Mouse (Mus musculus) T-helper 17 cell (primary cell): Measurements from ENCODE around the gene Asphd2.

Experiments
- in situ Hi-C, 2 experiments: fragments of 300-600 bp; cut with MboI, MseI; formaldehyde crosslinking; loops; 1 replicate in 1 of 2; 2 replicates in 1 of 2; pipeline ENCODE4 v1.15.1; 2025; ENCODE audit warnings: high pct_unique_total_duplicates in 2 of 2

The Asphd2 gene

GRCm38 (mm10) chr5:112391002-112391401 is 3.7 kb downstream of the Asphd2 start:
- in situ Hi-C loops = no loop called here

GRCm38 (mm10) chr5:112389352-112389751 is 5.3 kb downstream of the Asphd2 start:
- in situ Hi-C loops = no loop called here

- in situ Hi-C loops = no loop called here
Measured at GRCm38 (mm10) chr5:112385973-112386372, 8.7 kb downstream of the Asphd2 start.

- in situ Hi-C loops = no loop called here
Measured at GRCm38 (mm10) chr5:112384805-112385472, 9.7 kb downstream of the Asphd2 start.

- in situ Hi-C loops = no loop called here
Measured at GRCm38 (mm10) chr5:112382641-112383330, 11.9 kb downstream of the Asphd2 start.

- in situ Hi-C loops = no loop called here
Measured at GRCm38 (mm10) chr5:112382042-112382441, 12.6 kb downstream of the Asphd2 start.

GRCm38 (mm10) chr5:112381154-112381553 is 13.5 kb downstream of the Asphd2 start:
- in situ Hi-C loops = no loop called here

GRCm38 (mm10) chr5:112378716-112379115 is 15.9 kb downstream of the Asphd2 start:
- in situ Hi-C loops = no loop called here

- in situ Hi-C loops = no loop called here
Measured at GRCm38 (mm10) chr5:112377380-112377779, 17.3 kb downstream of the Asphd2 start.

GRCm38 (mm10) chr5:112376111-112376510 is 18.6 kb downstream of the Asphd2 start:
- in situ Hi-C loops = no loop called here

GRCm38 (mm10) chr5:112371933-112372332 is 22.7 kb downstream of the Asphd2 start:
- in situ Hi-C loops = no loop called here

- in situ Hi-C loops = no loop called here
Measured at GRCm38 (mm10) chr5:112370236-112370813, 24.3 kb downstream of the Asphd2 start.

- in situ Hi-C loops = loop anchor here in 1 of 2 experiments (10.0 kb wide), 1 partner anchor 435 kb away; no protein-coding TSS in a partner anchor
Measured at GRCm38 (mm10) chr5:112369326-112369725, 25.3 kb downstream of the Asphd2 start.

GRCm38 (mm10) chr5:112368666-112369065 is 26.0 kb downstream of the Asphd2 start:
- in situ Hi-C loops = loop anchor here in 1 of 2 experiments (10.0 kb wide), 1 partner anchor 434 kb away; no protein-coding TSS in a partner anchor

- in situ Hi-C loops = loop anchor here in 1 of 2 experiments (10.0 kb wide), 1 partner anchor 433 kb away; no protein-coding TSS in a partner anchor
Measured at GRCm38 (mm10) chr5:112367929-112368328, 26.7 kb downstream of the Asphd2 start.

GRCm38 (mm10) chr5:112367338-112367737 is 27.3 kb downstream of the Asphd2 start:
- in situ Hi-C loops = loop anchor here in 1 of 2 experiments (10.0 kb wide), 1 partner anchor 433 kb away; no protein-coding TSS in a partner anchor

GRCm38 (mm10) chr5:112366879-112367278 is 27.8 kb downstream of the Asphd2 start:
- in situ Hi-C loops = loop anchor here in 1 of 2 experiments (10.0 kb wide), 1 partner anchor 432 kb away; no protein-coding TSS in a partner anchor

- in situ Hi-C loops = loop anchor here in 1 of 2 experiments (10.0 kb wide), 1 partner anchor 429 kb away; no protein-coding TSS in a partner anchor
Measured at GRCm38 (mm10) chr5:112364184-112364797, 30.4 kb downstream of the Asphd2 start.

GRCm38 (mm10) chr5:112360077-112360476 is 34.6 kb downstream of the Asphd2 start:
- in situ Hi-C loops = loop anchor here in 1 of 2 experiments (10.0 kb wide), 1 partner anchor 425 kb away; no protein-coding TSS in a partner anchor

GRCm38 (mm10) chr5:112359520-112359919 is 35.1 kb downstream of the Asphd2 start:
- in situ Hi-C loops = no loop called here

- in situ Hi-C loops = no loop called here
Measured at GRCm38 (mm10) chr5:112356322-112356721, 38.3 kb downstream of the Asphd2 start.

GRCm38 (mm10) chr5:112355910-112356309 is 38.8 kb downstream of the Asphd2 start, which contains the start of gene Gm6583:
Gm6583 (minus strand) TSS chr5:112356033.
- in situ Hi-C loops = no loop called here
